Mouse (Mus musculus): ENCODE results near the gene Prss42. TPM values are rescaled to one million over a fixed set of nuclear protein-coding genes. Genes with fewer than 3 reads are reported as not detected.
"Not testable (repeated sequence)": the region's sequence is repeated elsewhere in the genome, so short reads cannot be mapped to it uniquely, and the experiment has no call there.

The Prss42 gene
- polyA plus RNA-seq, 1 experiment from 2014 or later: not detected

DNA sequence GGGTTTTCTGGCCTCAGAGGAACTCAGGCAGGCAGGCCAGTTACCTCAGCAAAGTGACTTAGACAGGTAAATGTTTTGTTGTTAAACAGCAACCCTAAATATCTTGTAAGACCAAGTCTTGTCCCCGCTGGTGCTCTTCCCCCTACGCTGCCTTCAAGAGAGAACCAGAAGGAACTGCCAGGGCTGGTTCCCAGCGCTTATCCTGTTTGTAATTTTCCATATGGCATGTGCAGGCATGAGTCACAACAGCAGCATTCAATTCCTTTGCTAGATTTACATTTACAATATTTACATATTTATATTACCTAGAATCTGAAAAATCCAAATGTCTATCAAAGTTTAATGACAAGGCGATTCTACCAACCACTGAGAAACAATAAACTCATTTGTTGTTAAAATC is 12.1 kb downstream of the Prss42 start:
- no peaks in the 10 kb centered on the region for H3K4me1 ChIP-seq (replicated peaks; ENCODE audit: control insufficient read depth, insufficient read depth, low read length)
- H3K4me3 ChIP-seq (ENCODE audit: low read depth, low read length): no peak overlapping the region
- no peak overlapping the region for H3K27ac ChIP-seq (ENCODE audit: low read depth, low read length)
- H3K9me3 ChIP-seq (ENCODE audit: control insufficient read depth, low read length): no peaks in the 10 kb centered on the region
- no peaks in the 10 kb centered on the region for H3K27me3 ChIP-seq (ENCODE audit: control insufficient read depth, insufficient read depth, low read length)
- H3K9ac ChIP-seq (ENCODE audit: low read depth, low read length): no peak overlapping the region
- no peaks in the 10 kb centered on the region for H3K36me3 ChIP-seq (ENCODE audit: control insufficient read depth, insufficient read depth, low read length)
- ATAC-seq (ENCODE audit: low FRiP score): no peak
- H3K4me2 ChIP-seq (replicated peaks; ENCODE audit: low read depth, low read length): no peak overlapping the region
- DNase-seq (ENCODE audit: low spot score): no peak
- 85% methylated on average over 4 of the region's 4 CpGs for WGBS

DNA sequence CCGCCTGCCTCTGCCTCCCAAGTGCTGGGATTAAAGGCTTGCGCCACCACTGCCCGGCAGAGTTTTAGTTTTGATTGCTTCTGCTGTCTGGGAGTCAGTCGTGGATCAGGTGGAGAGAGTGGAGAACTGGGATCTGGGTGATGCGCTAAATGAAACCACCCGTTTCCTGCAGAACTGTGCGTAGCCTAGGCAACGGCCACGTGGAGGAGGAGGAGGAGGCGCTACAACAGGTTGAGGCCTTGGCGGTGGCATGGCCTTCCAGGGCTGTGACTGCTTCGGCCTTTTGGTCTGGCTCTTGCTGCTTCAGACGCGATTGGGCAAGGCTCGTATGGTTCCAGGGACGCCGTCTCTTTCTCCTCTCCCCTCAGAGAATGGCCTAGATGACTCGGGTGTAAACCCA is 15.8 kb downstream of the Prss42 start, which contains the start of gene Prss44:
Prss44 (plus strand) TSS at position 206 of the 400 bp plus-strand sequence.
- no peaks in the 10 kb centered on the region for H3K9me3 ChIP-seq (ENCODE audit: control insufficient read depth, low read length)
- H3K9ac ChIP-seq (ENCODE audit: low read depth, low read length): no peak within 1 kb of the TSS
- WGBS: 64% methylated on average over 18 of the region's 18 CpGs
- no peaks in the 10 kb centered on the region for H3K4me1 ChIP-seq (replicated peaks; ENCODE audit: control insufficient read depth, insufficient read depth, low read length)
- H3K4me2 ChIP-seq (replicated peaks; ENCODE audit: low read depth, low read length): no peak within 1 kb of the TSS
- no peaks in the 10 kb centered on the region for H3K27me3 ChIP-seq (ENCODE audit: control insufficient read depth, insufficient read depth, low read length)
- DNase-seq (ENCODE audit: low spot score): no peak
- no peak for ATAC-seq (ENCODE audit: low FRiP score)
- no peak within 1 kb of the TSS for H3K27ac ChIP-seq (ENCODE audit: low read depth, low read length)
- no peaks in the 10 kb centered on the region for H3K36me3 ChIP-seq (ENCODE audit: control insufficient read depth, insufficient read depth, low read length)
- H3K4me3 ChIP-seq (ENCODE audit: low read depth, low read length): no peak within 1 kb of the TSS

DNA sequence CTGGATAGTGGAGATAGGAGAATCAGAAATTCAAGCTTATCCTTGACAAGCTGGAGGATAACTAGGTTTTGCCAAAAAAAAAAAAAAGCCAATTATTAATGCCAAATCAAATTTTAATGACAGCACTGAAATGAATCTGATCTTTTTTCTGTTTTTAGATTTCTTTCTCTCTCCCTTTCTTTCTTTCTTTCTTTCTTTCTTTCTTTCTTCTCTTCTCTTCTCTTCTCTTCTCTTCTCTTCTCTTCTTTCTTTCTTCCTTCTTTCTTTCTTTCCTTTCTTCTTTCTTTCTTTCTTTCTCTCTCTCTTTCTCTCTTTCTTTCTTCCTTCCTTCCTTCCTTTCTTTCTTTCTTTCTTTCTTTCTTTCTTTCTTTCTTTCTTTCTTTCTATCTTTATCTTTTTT is 22.6 kb downstream of the Prss42 start:
- H3K4me3 ChIP-seq (ENCODE audit: low read depth, low read length); H3K9ac ChIP-seq (ENCODE audit: low read depth, low read length); H3K4me1 ChIP-seq (replicated peaks; ENCODE audit: control insufficient read depth, insufficient read depth, low read length); H3K9me3 ChIP-seq (ENCODE audit: control insufficient read depth, low read length); DNase-seq (ENCODE audit: low spot score); H3K27ac ChIP-seq (ENCODE audit: low read depth, low read length); H3K27me3 ChIP-seq (ENCODE audit: control insufficient read depth, insufficient read depth, low read length); ATAC-seq (ENCODE audit: low FRiP score); H3K36me3 ChIP-seq (ENCODE audit: control insufficient read depth, insufficient read depth, low read length); H3K4me2 ChIP-seq (replicated peaks; ENCODE audit: low read depth, low read length): not testable (repeated sequence)

- Histone ChIP-seq H3K4me1 (replicated peaks; ENCODE audit: control insufficient read depth, insufficient read depth, low read length) (no peaks in the 10 kb centered on the region), H3K9ac (ENCODE audit: low read depth, low read length) (no peak overlapping the region), H3K9me3 (ENCODE audit: control insufficient read depth, low read length) (no peaks in the 10 kb centered on the region), H3K4me3 (ENCODE audit: low read depth, low read length) (no peak overlapping the region), H3K36me3 (ENCODE audit: control insufficient read depth, insufficient read depth, low read length) (no peaks in the 10 kb centered on the region), H3K27ac (ENCODE audit: low read depth, low read length) (no peak overlapping the region), H3K4me2 (replicated peaks; ENCODE audit: low read depth, low read length) (no peak overlapping the region), H3K27me3 (ENCODE audit: control insufficient read depth, insufficient read depth, low read length) (no peaks in the 10 kb centered on the region)
- ATAC-seq (ENCODE audit: low FRiP score): no peak
- 86% methylated on average over 7 of the region's 7 CpGs for WGBS
- DNase-seq (ENCODE audit: low spot score): no peak
Measured at GRCm38 (mm10) chr9:110821436-110821835, 23.5 kb downstream of the Prss42 start.

GRCm38 (mm10) chr9:110825426-110825825 is 27.5 kb downstream of the Prss42 start:
- Histone ChIP-seq H3K9me3 (ENCODE audit: control insufficient read depth, low read length) (no peaks in the 10 kb centered on the region), H3K36me3 (ENCODE audit: control insufficient read depth, insufficient read depth, low read length) (no peaks in the 10 kb centered on the region), H3K27me3 (ENCODE audit: control insufficient read depth, insufficient read depth, low read length) (no peaks in the 10 kb centered on the region), H3K9ac (ENCODE audit: low read depth, low read length) (no peak overlapping the region), H3K27ac (ENCODE audit: low read depth, low read length) (no peak overlapping the region), H3K4me1 (replicated peaks; ENCODE audit: control insufficient read depth, insufficient read depth, low read length) (no peaks in the 10 kb centered on the region), H3K4me2 (replicated peaks; ENCODE audit: low read depth, low read length) (no peak overlapping the region), H3K4me3 (ENCODE audit: low read depth, low read length) (no peak overlapping the region)
- ATAC-seq (ENCODE audit: low FRiP score): no peak
- DNase-seq (ENCODE audit: low spot score): no peak
- WGBS: 87% methylated on average over 4 of the region's 4 CpGs

- ATAC-seq (ENCODE audit: low FRiP score): no peak
Measured at GRCm38 (mm10) chr9:110825832-110826231, 27.9 kb downstream of the Prss42 start.

DNA sequence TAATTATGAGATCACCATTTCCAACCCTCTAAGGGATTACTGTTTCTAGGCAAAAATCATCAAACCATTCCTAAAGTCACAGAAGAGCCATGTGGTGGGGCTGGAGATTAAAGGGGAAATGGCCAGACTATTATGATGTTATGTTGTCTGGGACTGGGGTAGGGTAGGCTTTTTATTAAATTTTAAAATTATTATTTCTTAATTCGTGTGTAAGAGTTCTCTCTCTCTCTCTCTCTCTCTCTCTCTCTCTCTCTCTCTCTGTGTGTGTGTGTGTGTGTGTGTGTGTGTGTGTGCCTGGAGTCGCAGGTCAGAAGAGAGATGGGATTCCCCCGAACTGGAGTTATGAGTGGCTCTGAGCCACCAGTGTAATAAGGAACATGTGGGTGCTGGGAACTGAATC is 28.4 kb downstream of the Prss42 start, which contains the start of gene Prss43:
Prss43 (plus strand) TSS at position 301 of the 400 bp plus-strand sequence.
- ATAC-seq (ENCODE audit: low FRiP score) (no peak), DNase-seq (ENCODE audit: low spot score) (no peak)
- WGBS: 86% methylated on average over 3 of the region's 3 CpGs
- no peaks in the 10 kb centered on the region for H3K9me3 ChIP-seq (ENCODE audit: control insufficient read depth, low read length)
- H3K9ac ChIP-seq (ENCODE audit: low read depth, low read length): no peak within 1 kb of the TSS
- no peak within 1 kb of the TSS for H3K4me3 ChIP-seq (ENCODE audit: low read depth, low read length)
- H3K27me3 ChIP-seq (ENCODE audit: control insufficient read depth, insufficient read depth, low read length): no peaks in the 10 kb centered on the region
- H3K4me1 ChIP-seq (replicated peaks; ENCODE audit: control insufficient read depth, insufficient read depth, low read length): no peaks in the 10 kb centered on the region
- H3K27ac ChIP-seq (ENCODE audit: low read depth, low read length): no peak within 1 kb of the TSS
- H3K36me3 ChIP-seq (ENCODE audit: control insufficient read depth, insufficient read depth, low read length): no peaks in the 10 kb centered on the region
- H3K4me2 ChIP-seq (replicated peaks; ENCODE audit: low read depth, low read length): no peak within 1 kb of the TSS

More at GRCm38 (mm10) chr9:110825832-110826231, 27.9 kb downstream of the Prss42 start:
- H3K9ac ChIP-seq (ENCODE audit: low read depth, low read length): no peak overlapping the region
- no peaks in the 10 kb centered on the region for H3K9me3 ChIP-seq (ENCODE audit: control insufficient read depth, low read length)
- H3K4me2 ChIP-seq (replicated peaks; ENCODE audit: low read depth, low read length): no peak overlapping the region
- H3K4me1 ChIP-seq (replicated peaks; ENCODE audit: control insufficient read depth, insufficient read depth, low read length): no peaks in the 10 kb centered on the region
- no peaks in the 10 kb centered on the region for H3K27me3 ChIP-seq (ENCODE audit: control insufficient read depth, insufficient read depth, low read length)
- no peak overlapping the region for H3K4me3 ChIP-seq (ENCODE audit: low read depth, low read length)
- no peak overlapping the region for H3K27ac ChIP-seq (ENCODE audit: low read depth, low read length)
- no peak for DNase-seq (ENCODE audit: low spot score)
- 78% methylated on average over 7 of the region's 7 CpGs for WGBS
- H3K36me3 ChIP-seq (ENCODE audit: control insufficient read depth, insufficient read depth, low read length): no peaks in the 10 kb centered on the region

- Histone ChIP-seq H3K27me3 (ENCODE audit: control insufficient read depth, insufficient read depth, low read length) (no peaks in the 10 kb centered on the region), H3K4me1 (replicated peaks; ENCODE audit: control insufficient read depth, insufficient read depth, low read length) (no peaks in the 10 kb centered on the region), H3K9me3 (ENCODE audit: control insufficient read depth, low read length) (no peaks in the 10 kb centered on the region), H3K36me3 (ENCODE audit: control insufficient read depth, insufficient read depth, low read length) (no peaks in the 10 kb centered on the region), H3K4me2 (replicated peaks; ENCODE audit: low read depth, low read length) (no peak overlapping the region), H3K4me3 (ENCODE audit: low read depth, low read length) (no peak overlapping the region), H3K9ac (ENCODE audit: low read depth, low read length) (no peak overlapping the region), H3K27ac (ENCODE audit: low read depth, low read length) (no peak overlapping the region)
- ATAC-seq (ENCODE audit: low FRiP score) (no peak), DNase-seq (ENCODE audit: low spot score) (peak; percentile 20)
- WGBS: 79% methylated on average over 5 of the region's 5 CpGs
Measured at GRCm38 (mm10) chr9:110833021-110833420, 35.1 kb downstream of the Prss42 start.

DNA sequence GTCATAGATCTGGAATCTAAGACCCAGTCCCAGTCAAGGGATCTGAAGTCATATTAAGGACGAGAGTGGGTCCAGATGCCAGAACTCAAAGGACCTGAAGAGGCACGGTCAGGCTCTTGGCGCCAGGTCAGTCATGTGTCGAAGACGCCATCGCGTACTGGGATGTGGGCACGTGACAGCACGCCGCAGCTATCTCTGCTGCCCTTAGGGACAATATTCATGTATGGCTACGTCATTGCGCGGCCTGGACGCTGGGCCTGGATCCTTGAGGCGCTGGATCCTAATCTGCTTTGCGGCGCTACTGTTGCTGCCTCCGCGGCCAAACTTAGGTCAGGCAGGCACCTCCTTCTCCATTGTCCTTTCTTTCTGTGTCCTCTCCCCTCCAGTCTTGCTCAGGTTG is 36.4 kb downstream of the Prss42 start, which contains the start of gene Prss45:
Prss45 (plus strand) TSS at position 178 of the 400 bp plus-strand sequence.
- ATAC-seq (ENCODE audit: low FRiP score) (no peak), DNase-seq (ENCODE audit: low spot score) (no peak)
- H3K4me3 ChIP-seq (ENCODE audit: low read depth, low read length): no peak within 1 kb of the TSS
- no peak within 1 kb of the TSS for H3K4me2 ChIP-seq (replicated peaks; ENCODE audit: low read depth, low read length)
- WGBS: 82% methylated on average over 19 of the region's 19 CpGs
- no peak within 1 kb of the TSS for H3K9ac ChIP-seq (ENCODE audit: low read depth, low read length)
- no peak within 1 kb of the TSS for H3K27ac ChIP-seq (ENCODE audit: low read depth, low read length)
- no peaks in the 10 kb centered on the region for H3K27me3 ChIP-seq (ENCODE audit: control insufficient read depth, insufficient read depth, low read length)
- H3K9me3 ChIP-seq (ENCODE audit: control insufficient read depth, low read length): no peaks in the 10 kb centered on the region
- H3K36me3 ChIP-seq (ENCODE audit: control insufficient read depth, insufficient read depth, low read length): no peaks in the 10 kb centered on the region
- H3K4me1 ChIP-seq (replicated peaks; ENCODE audit: control insufficient read depth, insufficient read depth, low read length): no peaks in the 10 kb centered on the region
